Mouse (Mus musculus): Measurements from ENCODE around the gene Zscan12.

DNA sequence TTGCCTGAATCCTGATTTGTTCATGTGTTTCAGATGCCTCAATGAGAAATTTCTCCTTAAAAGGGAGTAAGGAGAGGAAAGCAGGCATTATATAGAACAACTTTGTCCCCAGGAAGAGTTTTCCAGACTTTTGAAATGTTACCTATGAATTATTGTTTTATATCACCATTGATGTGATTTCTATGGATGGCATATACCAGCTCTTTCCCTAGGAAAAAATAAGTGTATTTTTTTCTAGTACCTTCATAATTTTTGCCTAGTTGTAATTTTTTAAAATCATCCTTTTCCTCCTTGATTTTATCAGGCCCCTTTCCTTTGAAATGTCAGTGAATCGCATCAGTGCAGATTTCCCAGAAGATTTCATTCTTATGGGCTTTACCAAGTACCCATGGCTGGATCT, 16.0 kb upstream of the Zscan12 start, which contains the start of gene Olfr1367:
- no peak for TF ChIP-seq CTCF (IDR thresholded peaks at IDR 0.05)
- no peak for TF ChIP-seq EP300 (IDR thresholded peaks at IDR 0.05)
